Mouse (Mus musculus): ENCODE data around the gene Wdr64.
A peak's percentile ranks its signal among the peaks of the same experiment; 100 is the strongest.

Wdr64 gene

DNA sequence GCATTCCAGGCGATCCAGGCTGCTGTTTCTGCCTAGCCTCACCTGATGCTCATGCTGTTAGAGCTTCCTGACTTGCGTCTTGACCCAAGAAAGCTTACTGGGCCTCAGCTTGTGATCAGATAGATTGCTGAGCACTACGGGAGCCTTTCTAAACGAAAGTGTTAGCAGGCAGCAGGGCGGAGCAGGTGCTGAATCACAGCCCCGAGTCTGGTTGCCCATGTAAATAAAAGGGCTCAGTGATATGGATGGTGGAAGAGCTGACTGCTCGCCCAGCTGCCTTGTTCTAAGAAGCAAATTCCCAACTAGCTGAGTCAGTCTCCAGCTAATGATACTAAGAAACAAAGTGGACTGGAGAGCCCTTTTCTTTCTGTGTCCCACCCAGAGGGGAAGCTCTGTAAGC, 27.4 kb downstream of the Wdr64 start:
- no peak for DNase-seq

DNA sequence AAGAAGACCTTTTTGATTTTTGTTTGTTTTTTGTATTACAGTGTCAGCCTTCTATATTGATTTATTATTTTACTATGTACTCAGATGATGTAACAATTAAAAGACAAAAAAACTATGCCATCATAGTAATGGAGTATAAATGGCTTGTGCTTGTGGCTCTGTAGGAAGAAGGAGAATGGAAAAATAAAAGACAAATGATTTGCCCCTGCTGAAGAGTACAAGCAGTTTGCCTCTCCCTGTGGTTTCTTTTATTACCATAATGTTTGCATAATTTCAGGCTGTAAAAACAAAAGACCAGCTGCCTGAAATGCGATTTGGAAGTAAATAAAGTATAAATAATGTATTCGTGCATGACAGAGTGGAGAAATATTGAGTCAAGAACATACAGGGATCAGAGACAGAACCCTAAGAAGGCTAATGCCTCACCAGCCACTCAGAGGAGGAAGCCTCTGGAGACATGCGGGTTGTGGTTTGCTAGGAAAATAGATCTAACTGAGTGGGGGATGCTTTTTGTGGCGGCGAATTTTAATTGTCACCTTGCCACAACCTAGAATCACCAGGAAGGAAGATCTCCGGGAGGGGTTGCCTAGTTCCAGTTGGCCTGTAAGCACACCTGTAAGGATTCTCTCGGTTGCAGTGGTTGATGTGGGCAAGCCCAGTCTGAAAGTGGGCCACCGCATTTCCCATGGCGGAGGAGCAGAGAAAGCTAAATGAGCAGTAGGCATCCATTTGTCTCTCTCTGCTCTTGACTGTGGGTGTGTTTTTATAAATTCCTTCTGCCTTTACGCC, 56.4 kb downstream of the Wdr64 start:
- no peak for DNase-seq

DNA sequence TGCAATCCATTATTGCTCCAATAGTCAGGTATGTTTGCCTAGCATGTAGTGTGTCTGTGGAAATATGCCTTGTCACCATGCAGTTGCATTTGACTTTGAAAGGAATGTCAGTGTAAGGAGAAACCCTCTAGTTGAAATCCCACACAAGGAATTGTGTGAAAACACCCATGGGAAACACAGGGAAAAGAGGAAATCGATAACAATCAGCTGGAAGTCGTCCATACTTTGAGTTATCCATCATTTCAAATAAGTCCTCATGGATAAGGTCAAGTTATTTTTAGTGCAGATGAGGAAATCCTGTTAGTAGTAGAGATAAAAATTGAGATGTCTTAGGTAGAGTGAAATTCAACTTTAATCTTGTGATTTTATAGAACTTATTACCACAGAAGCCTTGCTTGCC, 96.3 kb downstream of the Wdr64 start:
- no peak for DNase-seq

DNA sequence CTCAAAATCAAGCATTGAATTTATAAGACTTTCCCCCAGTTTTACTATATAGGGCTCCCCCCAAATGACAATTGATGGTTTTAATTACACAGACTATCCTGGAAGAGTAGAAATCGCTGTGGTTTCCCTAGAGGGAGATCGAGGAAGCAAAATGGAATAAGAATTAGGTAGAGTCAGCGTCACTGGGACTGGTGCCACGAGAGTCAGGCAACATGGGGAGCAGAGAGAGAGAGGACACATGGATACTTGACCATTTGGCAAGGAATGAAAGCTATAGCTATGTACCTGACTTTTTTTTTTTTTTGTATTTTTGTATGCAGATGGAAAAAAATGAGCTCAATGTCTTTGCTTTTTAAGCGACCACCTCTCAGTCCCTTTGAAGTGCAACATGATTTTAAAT, 110.0 kb downstream of the Wdr64 start:
- DNase-seq, result peak; percentile 57 to 68

DNA sequence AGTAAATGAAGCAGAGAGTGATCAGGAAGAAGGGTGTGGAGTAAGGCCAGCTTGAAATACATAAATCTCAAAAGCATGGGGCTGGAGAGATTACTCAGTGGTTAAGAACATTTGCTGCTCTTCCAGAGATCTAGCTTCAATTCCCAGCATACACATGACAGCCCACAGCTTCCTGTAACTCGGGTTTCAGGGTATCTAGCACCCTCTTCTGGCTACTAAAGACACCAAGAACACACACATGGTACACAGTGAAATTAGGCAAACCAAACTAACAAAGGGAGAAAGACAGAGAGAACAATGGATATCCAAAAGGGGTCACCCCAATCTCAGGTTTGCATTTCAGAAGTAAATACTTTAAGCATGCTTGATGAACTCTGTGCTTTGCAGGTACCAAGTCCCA, 113.2 kb downstream of the Wdr64 start:
- no peak for DNase-seq

DNA sequence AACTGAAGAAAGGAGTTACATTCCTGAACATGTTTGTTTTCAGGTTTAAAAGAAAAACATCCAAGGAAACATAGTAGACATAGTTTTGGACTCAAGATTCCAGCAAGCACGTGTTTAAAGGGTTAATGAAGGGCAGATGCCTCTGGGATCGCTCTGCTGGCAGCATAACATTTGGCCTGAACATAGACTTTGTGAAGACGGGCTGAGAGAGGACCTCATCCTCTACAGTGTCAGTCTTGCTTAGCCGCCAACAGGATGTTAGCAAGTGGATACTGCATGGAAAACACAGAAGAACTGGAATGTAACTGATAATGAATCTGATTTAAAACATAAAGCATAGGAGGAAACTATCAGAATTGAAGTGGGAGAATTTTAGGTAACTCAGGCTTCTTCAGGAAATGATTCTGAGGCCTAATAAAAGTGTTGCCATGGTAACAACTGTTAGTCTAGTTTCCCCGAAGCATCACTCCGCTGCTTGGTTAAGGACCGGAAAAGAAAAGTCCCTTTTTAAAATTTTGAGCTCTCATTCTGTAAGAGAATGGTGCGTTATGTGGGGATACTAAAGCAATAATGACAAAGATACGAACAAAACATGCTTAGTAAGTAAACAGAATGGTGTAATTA, 125.5 kb downstream of the Wdr64 start:
- DNase-seq, result peak in 1 of 2 experiments; percentile 3

DNA sequence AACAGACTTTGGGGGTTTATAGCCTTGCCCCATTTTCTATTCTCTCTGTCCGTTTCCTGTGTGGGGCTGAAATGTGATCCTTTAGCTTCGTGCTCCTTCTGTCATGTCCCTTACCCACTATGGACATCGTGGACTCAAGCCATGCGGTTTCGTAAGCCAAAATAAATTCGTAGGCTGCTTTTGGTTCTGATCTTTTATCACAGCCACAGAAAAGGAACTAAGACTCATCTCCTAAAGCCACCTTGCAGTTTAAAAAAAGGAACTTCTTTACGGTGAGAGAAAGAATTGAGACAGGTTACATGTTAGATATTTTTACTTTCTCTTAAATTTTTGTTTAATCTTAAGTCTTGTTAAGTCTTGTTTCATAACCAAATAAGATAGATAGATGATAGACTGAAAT, 130.1 kb downstream of the Wdr64 start:
- DNase-seq, result no peak

DNA sequence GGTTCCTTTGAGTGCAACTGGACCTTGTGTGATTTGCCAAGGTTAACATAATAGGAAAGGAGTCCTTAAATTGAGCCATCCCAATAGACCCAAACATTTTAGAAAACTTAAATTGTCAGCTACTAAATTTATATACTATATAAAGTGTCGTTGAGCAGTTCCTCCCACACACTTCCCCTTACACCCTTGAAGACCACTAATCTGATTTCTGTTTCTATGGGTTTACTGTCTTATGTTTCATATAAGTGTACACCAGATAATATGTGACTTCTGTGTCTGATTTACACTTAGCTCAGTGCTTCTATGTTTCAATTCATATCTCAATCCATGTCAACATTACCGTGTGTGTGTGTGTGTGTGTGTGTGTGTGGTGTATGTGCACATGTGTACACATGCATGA, 130.8 kb downstream of the Wdr64 start:
- DNase-seq, result no peak

DNA sequence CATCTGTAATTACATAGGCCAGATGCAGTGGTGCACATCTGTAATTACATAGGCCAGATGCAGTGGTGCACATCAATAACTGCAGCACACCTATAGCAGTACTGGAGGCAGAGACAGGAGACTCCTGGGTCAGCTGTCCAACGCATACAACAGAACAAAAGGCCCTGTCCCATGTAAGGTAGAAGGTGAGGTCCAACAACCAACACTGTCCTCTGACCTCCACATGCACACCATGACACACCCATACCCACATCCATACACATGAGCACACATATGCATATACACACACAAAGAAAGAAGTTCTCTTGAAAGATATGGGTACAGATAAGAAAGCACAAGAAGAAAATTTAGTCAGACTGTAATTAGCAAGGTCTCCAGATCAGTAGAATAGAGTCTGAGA, 157.1 kb downstream of the Wdr64 start:
- no peak for DNase-seq
